Mouse (Mus musculus): ENCODE measurements around the gene Snx29. TPM values are rescaled to one million over a fixed set of nuclear protein-coding genes. Genes with fewer than 3 reads are reported as not detected.

Snx29 gene
- polyA plus RNA-seq, 1 experiment from 2014 or later, result 6.9 TPM

- no peak overlapping the region for H3K27ac ChIP-seq
- no peak for ATAC-seq (replicated peaks; ENCODE audit: low FRiP score, low read depth)
- H3K4me1 ChIP-seq (replicated peaks; ENCODE audit: insufficient read depth, low read length), result no peaks in the 10 kb centered on the region
- H3K4me3 ChIP-seq (replicated peaks; ENCODE audit: low read depth, low read length), result no peak overlapping the region
- no peaks in the 10 kb centered on the region for H3K27me3 ChIP-seq (ENCODE audit: insufficient read depth, low read length)
- DNase-seq (ENCODE audit: low spot score), result no peak
- no peak overlapping the region for H3K4me2 ChIP-seq (ENCODE audit: low read length)
- no peak overlapping the region for H3K9ac ChIP-seq (ENCODE audit: low read depth, low read length)
- no peak for TF ChIP-seq CTCF (IDR thresholded peaks at IDR 0.05; ENCODE audit: low read depth)
- no peaks in the 10 kb centered on the region for H3K9me3 ChIP-seq (replicated peaks; ENCODE audit: low read length)
- H3K36me3 ChIP-seq (ENCODE audit: insufficient read depth, low read length), result no peaks in the 10 kb centered on the region
- 70% methylated on average over 5 of the region's 5 CpGs for WGBS
These were observed 419.2 kb downstream of the Snx29 start for GRCm38 (mm10) chr16:11741951-11742350.

GRCm38 (mm10) chr16:11742351-11742750 lies 419.6 kb downstream of the Snx29 start:
- ATAC-seq (replicated peaks; ENCODE audit: low FRiP score, low read depth) (no peak), DNase-seq (ENCODE audit: low spot score) (no peak)
- no peaks in the 10 kb centered on the region for H3K9me3 ChIP-seq (replicated peaks; ENCODE audit: low read length)
- no peaks in the 10 kb centered on the region for H3K36me3 ChIP-seq (ENCODE audit: insufficient read depth, low read length)
- H3K4me3 ChIP-seq (replicated peaks; ENCODE audit: low read depth, low read length), result no peak overlapping the region
- no peaks in the 10 kb centered on the region for H3K27me3 ChIP-seq (ENCODE audit: insufficient read depth, low read length)
- H3K9ac ChIP-seq (ENCODE audit: low read depth, low read length), result no peak overlapping the region
- TF ChIP-seq CTCF (IDR thresholded peaks at IDR 0.05; ENCODE audit: low read depth), result no peak
- 88% methylated on average over 7 of the region's 7 CpGs for WGBS
- no peaks in the 10 kb centered on the region for H3K4me1 ChIP-seq (replicated peaks; ENCODE audit: insufficient read depth, low read length)
- no peak overlapping the region for H3K27ac ChIP-seq
- no peak overlapping the region for H3K4me2 ChIP-seq (ENCODE audit: low read length)

GRCm38 (mm10) chr16:11743013-11743412 lies 420.3 kb downstream of the Snx29 start:
- H3K9ac ChIP-seq (ENCODE audit: low read depth, low read length), result no peak overlapping the region
- H3K27me3 ChIP-seq (ENCODE audit: insufficient read depth, low read length), result no peaks in the 10 kb centered on the region
- H3K4me2 ChIP-seq (ENCODE audit: low read length), result no peak overlapping the region
- no peak overlapping the region for H3K27ac ChIP-seq
- H3K36me3 ChIP-seq (ENCODE audit: insufficient read depth, low read length), result no peaks in the 10 kb centered on the region
- no peak for ATAC-seq (replicated peaks; ENCODE audit: low FRiP score, low read depth)
- H3K4me1 ChIP-seq (replicated peaks; ENCODE audit: insufficient read depth, low read length), result no peaks in the 10 kb centered on the region
- no peaks in the 10 kb centered on the region for H3K9me3 ChIP-seq (replicated peaks; ENCODE audit: low read length)
- WGBS, result 69% methylated on average over 3 of the region's 3 CpGs
- no peak for DNase-seq (ENCODE audit: low spot score)
- no peak for TF ChIP-seq CTCF (IDR thresholded peaks at IDR 0.05; ENCODE audit: low read depth)
- H3K4me3 ChIP-seq (replicated peaks; ENCODE audit: low read depth, low read length), result no peak overlapping the region

- ATAC-seq (replicated peaks; ENCODE audit: low FRiP score, low read depth), result no peak
- H3K4me1 ChIP-seq (replicated peaks; ENCODE audit: insufficient read depth, low read length), result no peaks in the 10 kb centered on the region
These were observed 421.0 kb downstream of the Snx29 start for GRCm38 (mm10) chr16:11743724-11744123.

GRCm38 (mm10) chr16:11746036-11746435 lies 423.3 kb downstream of the Snx29 start:
- no peak for DNase-seq (ENCODE audit: low spot score)
- no peak for TF ChIP-seq CTCF (IDR thresholded peaks at IDR 0.05; ENCODE audit: low read depth)

More at GRCm38 (mm10) chr16:11743724-11744123, 421.0 kb downstream of the Snx29 start:
- no peak for DNase-seq (ENCODE audit: low spot score)
- WGBS, result 77% methylated on average over 4 of the region's 4 CpGs
- TF ChIP-seq CTCF (IDR thresholded peaks at IDR 0.05; ENCODE audit: low read depth), result no peak
- H3K4me3 ChIP-seq (replicated peaks; ENCODE audit: low read depth, low read length), result no peak overlapping the region
- H3K27ac ChIP-seq, result no peak overlapping the region
- H3K27me3 ChIP-seq (ENCODE audit: insufficient read depth, low read length), result no peaks in the 10 kb centered on the region
- H3K36me3 ChIP-seq (ENCODE audit: insufficient read depth, low read length), result no peaks in the 10 kb centered on the region
- no peak overlapping the region for H3K4me2 ChIP-seq (ENCODE audit: low read length)
- no peak overlapping the region for H3K9ac ChIP-seq (ENCODE audit: low read depth, low read length)
- H3K9me3 ChIP-seq (replicated peaks; ENCODE audit: low read length), result no peaks in the 10 kb centered on the region

GRCm38 (mm10) chr16:11747867-11748266 lies 425.2 kb downstream of the Snx29 start:
- ATAC-seq (replicated peaks; ENCODE audit: low FRiP score, low read depth) (no peak), DNase-seq (ENCODE audit: low spot score) (no peak)
- H3K4me3 ChIP-seq (replicated peaks; ENCODE audit: low read depth, low read length), result no peak overlapping the region
- no peak overlapping the region for H3K27ac ChIP-seq
- H3K9ac ChIP-seq (ENCODE audit: low read depth, low read length), result no peak overlapping the region
- 91% methylated on average over 5 of the region's 5 CpGs for WGBS
- H3K27me3 ChIP-seq (ENCODE audit: insufficient read depth, low read length), result no peaks in the 10 kb centered on the region
- H3K36me3 ChIP-seq (ENCODE audit: insufficient read depth, low read length), result no peaks in the 10 kb centered on the region
- no peaks in the 10 kb centered on the region for H3K9me3 ChIP-seq (replicated peaks; ENCODE audit: low read length)
- H3K4me2 ChIP-seq (ENCODE audit: low read length), result no peak overlapping the region
- no peak for TF ChIP-seq CTCF (IDR thresholded peaks at IDR 0.05; ENCODE audit: low read depth)
- no peaks in the 10 kb centered on the region for H3K4me1 ChIP-seq (replicated peaks; ENCODE audit: insufficient read depth, low read length)

More at GRCm38 (mm10) chr16:11746036-11746435, 423.3 kb downstream of the Snx29 start:
- no peaks in the 10 kb centered on the region for H3K4me1 ChIP-seq (replicated peaks; ENCODE audit: insufficient read depth, low read length)
- no peak overlapping the region for H3K4me3 ChIP-seq (replicated peaks; ENCODE audit: low read depth, low read length)
- no peak overlapping the region for H3K4me2 ChIP-seq (ENCODE audit: low read length)
- no peaks in the 10 kb centered on the region for H3K9me3 ChIP-seq (replicated peaks; ENCODE audit: low read length)
- ATAC-seq (replicated peaks; ENCODE audit: low FRiP score, low read depth), result no peak
- 94% methylated on average over 2 of the region's 2 CpGs for WGBS
- no peak overlapping the region for H3K9ac ChIP-seq (ENCODE audit: low read depth, low read length)
- H3K27me3 ChIP-seq (ENCODE audit: insufficient read depth, low read length), result no peaks in the 10 kb centered on the region
- H3K36me3 ChIP-seq (ENCODE audit: insufficient read depth, low read length), result no peaks in the 10 kb centered on the region
- no peak overlapping the region for H3K27ac ChIP-seq

- no peak for ATAC-seq (replicated peaks; ENCODE audit: low FRiP score, low read depth)
- 93% methylated on average over 3 of the region's 3 CpGs for WGBS
- H3K27ac ChIP-seq, result no peak overlapping the region
These were observed 426.4 kb downstream of the Snx29 start for GRCm38 (mm10) chr16:11749111-11749510.

More at GRCm38 (mm10) chr16:11749111-11749510, 426.4 kb downstream of the Snx29 start:
- no peaks in the 10 kb centered on the region for H3K9me3 ChIP-seq (replicated peaks; ENCODE audit: low read length)
- H3K36me3 ChIP-seq (ENCODE audit: insufficient read depth, low read length), result no peaks in the 10 kb centered on the region
- no peak overlapping the region for H3K4me2 ChIP-seq (ENCODE audit: low read length)
- H3K4me3 ChIP-seq (replicated peaks; ENCODE audit: low read depth, low read length), result no peak overlapping the region
- DNase-seq (ENCODE audit: low spot score), result no peak
- H3K27me3 ChIP-seq (ENCODE audit: insufficient read depth, low read length), result no peaks in the 10 kb centered on the region
- H3K4me1 ChIP-seq (replicated peaks; ENCODE audit: insufficient read depth, low read length), result no peaks in the 10 kb centered on the region
- no peak overlapping the region for H3K9ac ChIP-seq (ENCODE audit: low read depth, low read length)
- no peak for TF ChIP-seq CTCF (IDR thresholded peaks at IDR 0.05; ENCODE audit: low read depth)

Measured in kidney, postnatal 0 days (tissue).